Comparison of ENCODE assay signal across 23 mouse cellular contexts in the genomic region with DNA sequence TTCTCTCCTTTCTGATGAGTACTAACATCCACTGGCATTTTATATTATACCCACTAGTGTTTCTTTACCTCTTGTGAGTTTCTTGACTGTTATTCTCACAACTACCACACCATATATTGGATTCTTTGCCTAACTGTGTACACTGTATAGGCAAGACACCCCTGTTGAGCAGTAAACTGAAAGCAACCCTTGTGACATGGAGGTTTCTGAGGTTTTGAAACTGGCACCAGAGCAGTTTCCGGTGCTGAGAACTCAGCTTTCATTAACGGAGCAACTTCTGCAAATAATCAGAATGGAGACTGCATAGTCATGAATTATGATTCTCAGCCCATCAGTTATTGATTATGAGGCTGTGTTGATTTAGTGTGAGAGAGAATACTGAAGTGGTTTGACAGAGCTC. TPM values are rescaled to one million over a fixed set of nuclear protein-coding genes. Genes with fewer than 3 reads are reported as not detected.
DNase-seq lines count a peak whose midpoint lies in the region; ATAC-seq lines count a peak whose summit lies in the region.
"Had no signal": no experiment of that assay in that cellular context is flagged by ENCODE, and none has a peak within 500 bp of the region (broad histone marks: within the 10 kb centered on the region; RNA-seq: fewer than 3 reads in every experiment).

No protein-coding gene starts in this region.

- WGBS in forebrain, embryonic 16.5 days: 86% methylated on average over 2 of the region's 2 CpGs
- 91% methylated on average over 2 of the region's 2 CpGs for WGBS in forebrain, embryonic 12.5 days
- WGBS in midbrain, embryonic 14.5 days: 89% methylated on average over 2 of the region's 2 CpGs
- 86% methylated on average over 2 of the region's 2 CpGs for WGBS in midbrain, embryonic 15.5 days

- DNase-seq in midbrain, embryonic 14.5 days: no peak
- DNase-seq in embryo, embryonic 9.5 days (ENCODE audit: extremely low spot score): no peak
- no peak for DNase-seq in adrenal gland, postnatal 14 days
- DNase-seq: adrenal gland, postnatal 10 days; cerebellum, adult 11 months; cerebellum, postnatal 25 days; gastrocnemius, postnatal 14 days; kidney, adult 2 months; kidney, postnatal 10 days; lung, adult 18-20 months; lung, postnatal 14 days had no signal

- H3K9ac ChIP-seq in forebrain, embryonic 16.5 days (replicated peaks; ENCODE audit: low read depth, low read length): no peak overlapping the region
- no peak overlapping the region for H3K9ac ChIP-seq in forebrain, embryonic 12.5 days
- no peak overlapping the region for H3K9ac ChIP-seq in midbrain, embryonic 14.5 days (replicated peaks; ENCODE audit: low read length)
- no peak overlapping the region for H3K9ac ChIP-seq in midbrain, embryonic 15.5 days
- H3K9ac ChIP-seq: forebrain, embryonic 13.5 days had no signal

- no peak overlapping the region for H3K4me3 ChIP-seq in forebrain, embryonic 16.5 days (replicated peaks; ENCODE audit: low read length)
- no peak overlapping the region for H3K4me3 ChIP-seq in forebrain, embryonic 12.5 days (replicated peaks)
- H3K4me3 ChIP-seq in midbrain, embryonic 14.5 days (replicated peaks; ENCODE audit: low read depth, low read length): no peak overlapping the region
- H3K4me3 ChIP-seq in midbrain, embryonic 15.5 days: no peak overlapping the region
- H3K4me3 ChIP-seq: embryonic facial prominence, embryonic 10.5 days; forebrain, embryonic 13.5 days; heart, embryonic 10.5 days; limb, embryonic 10.5 days had no signal

- H3K27ac ChIP-seq in forebrain, embryonic 16.5 days (ENCODE audit: low read length): no peak overlapping the region
- no peak overlapping the region for H3K27ac ChIP-seq in forebrain, embryonic 12.5 days
- no peak overlapping the region for H3K27ac ChIP-seq in midbrain, embryonic 14.5 days (replicated peaks; ENCODE audit: low read depth, low read length)
- no peak overlapping the region for H3K27ac ChIP-seq in midbrain, embryonic 15.5 days
- H3K27ac ChIP-seq: embryonic facial prominence, embryonic 10.5 days; forebrain, embryonic 13.5 days; heart, embryonic 10.5 days; limb, embryonic 10.5 days; stomach, postnatal 0 days had no signal

- H3K9me3 ChIP-seq in forebrain, embryonic 16.5 days (ENCODE audit: control insufficient read depth, low read length): no peaks in the 10 kb centered on the region
- no peaks in the 10 kb centered on the region for H3K9me3 ChIP-seq in forebrain, embryonic 12.5 days
- no peaks in the 10 kb centered on the region for H3K9me3 ChIP-seq in midbrain, embryonic 14.5 days (ENCODE audit: control insufficient read depth, low read length)
- no peaks in the 10 kb centered on the region for H3K9me3 ChIP-seq in midbrain, embryonic 15.5 days
- H3K9me3 ChIP-seq: embryonic facial prominence, embryonic 10.5 days; forebrain, embryonic 13.5 days; heart, embryonic 10.5 days; limb, embryonic 10.5 days had no signal

- no peak for ATAC-seq in forebrain, embryonic 16.5 days
- ATAC-seq in forebrain, embryonic 12.5 days (ENCODE audit: low FRiP score): no peak
- no peak for ATAC-seq in midbrain, embryonic 14.5 days (ENCODE audit: low FRiP score, low TSS enrichment)
- ATAC-seq in midbrain, embryonic 15.5 days (replicated peaks): no peak
- ATAC-seq in common myeloid progenitor, adult 5-6 weeks (replicated peaks; ENCODE audit: low read depth, poor library complexity, severe bottlenecking): peak; percentile 84
- peak; percentile 82 for ATAC-seq in megakaryocyte progenitor cell, adult 5-6 weeks (replicated peaks; ENCODE audit: poor library complexity)
- ATAC-seq: forebrain, embryonic 13.5 days had no signal

- H3K4me1 ChIP-seq in forebrain, embryonic 16.5 days (replicated peaks; ENCODE audit: control insufficient read depth, insufficient read depth, low read length): peaks cover 7% of the 10 kb centered on the region
- H3K4me1 ChIP-seq in forebrain, embryonic 12.5 days: peaks cover 11% of the 10 kb centered on the region
- H3K4me1 ChIP-seq in midbrain, embryonic 14.5 days (ENCODE audit: control insufficient read depth, insufficient read depth, low read length): no peaks in the 10 kb centered on the region
- H3K4me1 ChIP-seq in midbrain, embryonic 15.5 days: no peaks in the 10 kb centered on the region
- H3K4me1 ChIP-seq: heart, embryonic 10.5 days had no signal

- no peaks in the 10 kb centered on the region for H3K36me3 ChIP-seq in forebrain, embryonic 16.5 days (ENCODE audit: control insufficient read depth, insufficient read depth)
- H3K36me3 ChIP-seq in forebrain, embryonic 12.5 days (replicated peaks): no peaks in the 10 kb centered on the region
- H3K36me3 ChIP-seq in midbrain, embryonic 14.5 days (ENCODE audit: control insufficient read depth, insufficient read depth, low read length): no peaks in the 10 kb centered on the region
- no peaks in the 10 kb centered on the region for H3K36me3 ChIP-seq in midbrain, embryonic 15.5 days (replicated peaks)
- H3K36me3 ChIP-seq: embryonic facial prominence, embryonic 10.5 days; heart, embryonic 10.5 days; limb, embryonic 10.5 days had no signal

- H3K27me3 ChIP-seq in forebrain, embryonic 16.5 days (replicated peaks; ENCODE audit: control insufficient read depth, insufficient read depth, low read length): no peaks in the 10 kb centered on the region
- H3K27me3 ChIP-seq in forebrain, embryonic 12.5 days: no peaks in the 10 kb centered on the region
- H3K27me3 ChIP-seq in midbrain, embryonic 14.5 days (ENCODE audit: control insufficient read depth, insufficient read depth, low read length): no peaks in the 10 kb centered on the region
- H3K27me3 ChIP-seq in midbrain, embryonic 15.5 days (replicated peaks): no peaks in the 10 kb centered on the region
- H3K27me3 ChIP-seq: forebrain, embryonic 13.5 days had no signal

- H3K4me2 ChIP-seq in forebrain, embryonic 16.5 days (ENCODE audit: low read length): peak overlapping the region; percentile 16; the same call in 1 of the 2 replicates
- H3K4me2 ChIP-seq in forebrain, embryonic 12.5 days: no peak overlapping the region
- peak overlapping the region; percentile 57; the same call in 1 of the 2 replicates for H3K4me2 ChIP-seq in midbrain, embryonic 14.5 days (ENCODE audit: low read length)
- no peak overlapping the region for H3K4me2 ChIP-seq in midbrain, embryonic 15.5 days
- H3K4me2 ChIP-seq: forebrain, embryonic 13.5 days had no signal

RNA-seq across cellular contexts. Expression of gene Cdh10, which starts 4.7 kb away (rescaled TPM):
- 23.7 and 24.3 TPM in 2 replicates for polyA plus RNA-seq in forebrain, embryonic 16.5 days (2015; fragmentation: Nextera tagmentation; extraction: Ambion mirVana)
- polyA plus RNA-seq in forebrain, embryonic 12.5 days (2016; fragmentation: Nextera tagmentation; extraction: Ambion mirVana): 6.7 and 7.1 TPM in 2 replicates
- 24.5 and 25.0 TPM in 2 replicates for polyA plus RNA-seq in midbrain, embryonic 14.5 days (2014; fragmentation: Nextera tagmentation; extraction: Ambion mirVana)
- 21.5 and 23.8 TPM in 2 replicates for polyA plus RNA-seq in midbrain, embryonic 15.5 days (2015; fragmentation: Nextera tagmentation; extraction: Ambion mirVana)
- total RNA-seq in common myeloid progenitor, adult 5-6 weeks (2017): not detected in 2 replicates
- not detected in 2 replicates for total RNA-seq in megakaryocyte progenitor cell, adult 5-6 weeks (2015)
- not detected in 2 replicates for total RNA-seq in megakaryocyte progenitor cell, adult 5-6 weeks (2017)
- 0.33 and 0.34 TPM in 2 replicates for total RNA-seq in adrenal gland, postnatal 14 days (2021)
- total RNA-seq: liver, adult 2 months; megakaryocyte-erythroid progenitor cell, adult 5-6 weeks had no signal
- polyA plus RNA-seq: liver, adult 2 months had no signal

Comparison
In these comparisons a context has a peak if more than half of its experiments do, and no peak if none do; other contexts are left out.
1. H3K4me2 ChIP-seq: peak in forebrain, embryonic 16.5 days (single experiment) and midbrain, embryonic 14.5 days (single experiment); none in forebrain, embryonic 12.5 days (single experiment) and midbrain, embryonic 15.5 days (single experiment).
2. ATAC-seq: peak in common myeloid progenitor, adult 5-6 weeks (single experiment) and megakaryocyte progenitor cell, adult 5-6 weeks (single experiment); none in forebrain, embryonic 16.5 days (single experiment), forebrain, embryonic 12.5 days (single experiment), midbrain, embryonic 14.5 days (single experiment) and midbrain, embryonic 15.5 days (single experiment).